Mouse (Mus musculus) G1E (cell line): ENCODE data around the gene Foxn3. TPM values are rescaled to one million over a fixed set of nuclear protein-coding genes. Genes with fewer than 3 reads are reported as not detected.

Source experiments
- ATAC-seq: 2 replicates; pipeline ENCODE4 v1.8.0; 2016; ENCODE audit warnings: mild to moderate bottlenecking; ENCODE audit not compliant: insufficient number of reproducible peaks, poor library complexity, low FRiP score, severe bottlenecking; ENCODE audit errors: extremely low read depth
- DNase-seq: peaks from one replicate; pipeline ENCODE4 v3.0.0; 2012; ENCODE audit warnings: low spot score
- H3K27me3 ChIP-seq: 2 replicates; pipeline ENCODE4 v1.6.1; 2012; ENCODE audit warnings: mild to moderate bottlenecking, low read length, inconsistent platforms; ENCODE audit not compliant: insufficient read depth
- H3K36me3 ChIP-seq: replicated peaks from 2 replicates; pipeline ENCODE3; 2012; ENCODE audit warnings: mild to moderate bottlenecking, inconsistent platforms
- H3K4me1 ChIP-seq: 2 replicates; pipeline ENCODE4 v1.6.1; 2012; ENCODE audit warnings: low read depth, low read length, inconsistent platforms, mixed read lengths; ENCODE audit not compliant: insufficient read depth
- H3K4me3 ChIP-seq: 2 replicates; pipeline ENCODE4 v1.5.1; 2012; ENCODE audit warnings: low read depth, mild to moderate bottlenecking, inconsistent platforms, low read length, moderate library complexity, mixed read lengths
- H3K9me3 ChIP-seq: replicated peaks from 2 replicates; pipeline ENCODE4 v1.6.1; 2012; ENCODE audit warnings: inconsistent platforms
- CTCF ChIP-seq: IDR thresholded peaks from 2 replicates; pipeline ENCODE4 v1.5.1; 2012; ENCODE audit warnings: low read depth, low read length, inconsistent platforms, mixed read lengths
- GATA1 ChIP-seq: IDR thresholded peaks from 2 replicates; pipeline ENCODE4 v1.6.1; 2012; ENCODE audit warnings: borderline replicate concordance, low read length, inconsistent platforms, mixed read lengths
- GATA2 ChIP-seq: IDR thresholded peaks from 2 replicates; pipeline ENCODE4 v1.6.1; 2012; ENCODE audit warnings: low read depth, low read length, inconsistent platforms, borderline replicate concordance
- POLR2AphosphoS5 ChIP-seq: IDR thresholded peaks from 2 replicates; pipeline ENCODE4 v1.6.1; 2012; ENCODE audit warnings: low read depth, low read length, inconsistent platforms; ENCODE audit not compliant: insufficient replicate concordance
- TAL1 ChIP-seq: conservative IDR thresholded peaks from 2 replicates; pipeline ENCODE4 v1.6.1; 2012; ENCODE audit warnings: low read depth, low read length, inconsistent platforms, mixed read lengths
- polyA plus RNA-seq: library from polyadenylated mRNA; stranded (reverse); fragments of >175 nt; gene quantifications from 2 replicates; pipeline ENCODE4 v1.2.3, GENCODE M21; 2012
- total RNA-seq, 2 experiments: library from RNA; stranded (forward) in 1 of 2; stranded (reverse) in 1 of 2; fragments of 200-1000 nt in 1 of 2; fragments of >200 nt in 1 of 2; fragmentation: Nextera tagmentation in 1 of 2; gene quantifications; 2 replicates each; pipeline ENCODE4 v1.2.3; 2014 to 2017

Foxn3 gene
- total and polyA plus RNA-seq, 3 experiments, result 15.1 to 111 (median 20.1) TPM

GRCm38 (mm10) chr12:99526571-99527140 lies 36.7 kb downstream of the Foxn3 start:
- H3K4me3 ChIP-seq, result no peak overlapping the region

GRCm38 (mm10) chr12:99522882-99523281 lies 40.5 kb downstream of the Foxn3 start:
- peaks cover 3% of the 10 kb centered on the region; the same call in 1 of the 2 replicates for H3K4me1 ChIP-seq
- H3K9me3 ChIP-seq, result peaks cover 22% of the 10 kb centered on the region
- 0 out of 2 replicates have a peak, but pooled peaks cover 2% of the 10 kb centered on the region for H3K27me3 ChIP-seq
- ATAC-seq (no peak), DNase-seq (no peak)
- no peak overlapping the region for H3K4me3 ChIP-seq
- H3K36me3 ChIP-seq, result no peaks in the 10 kb centered on the region
- no peak for TF ChIP-seq POLR2AphosphoS5
- TF ChIP-seq GATA2, result no peak
- TF ChIP-seq TAL1, result no peak
- TF ChIP-seq GATA1, result no peak
- TF ChIP-seq CTCF, result no peak

More at GRCm38 (mm10) chr12:99526571-99527140, 36.7 kb downstream of the Foxn3 start:
- Histone ChIP-seq H3K4me1 (peaks cover 3% of the 10 kb centered on the region; the same call in 1 of the 2 replicates), H3K27me3 (0 out of 2 replicates have a peak, but pooled peaks cover 2% of the 10 kb centered on the region), H3K9me3 (peaks cover 27% of the 10 kb centered on the region), H3K36me3 (no peaks in the 10 kb centered on the region)
- TF ChIP-seq CTCF (no peak), GATA2 (no peak), POLR2AphosphoS5 (no peak), GATA1 (no peak)
- ATAC-seq (no peak), DNase-seq (no peak)

- ATAC-seq, result no peak
- H3K9me3 ChIP-seq, result peaks cover 23% of the 10 kb centered on the region
- H3K36me3 ChIP-seq, result no peaks in the 10 kb centered on the region
- no peak for TF ChIP-seq POLR2AphosphoS5
- TF ChIP-seq GATA1, result no peak
- no peak for TF ChIP-seq GATA2
- no peak for TF ChIP-seq TAL1
- TF ChIP-seq CTCF, result no peak
- DNase-seq, result no peak
- H3K4me3 ChIP-seq, result no peak overlapping the region
- 0 out of 2 replicates have a peak, but pooled peaks cover 2% of the 10 kb centered on the region for H3K27me3 ChIP-seq
- H3K4me1 ChIP-seq, result no peaks in the 10 kb centered on the region
Observed at GRCm38 (mm10) chr12:99519862-99520261, 43.5 kb downstream of the Foxn3 start.

- no peaks in the 10 kb centered on the region for H3K4me1 ChIP-seq
- no peaks in the 10 kb centered on the region for H3K36me3 ChIP-seq
- no peak overlapping the region for H3K4me3 ChIP-seq
- DNase-seq (no peak), ATAC-seq (no peak)
- no peaks in the 10 kb centered on the region for H3K27me3 ChIP-seq
- TF ChIP-seq POLR2AphosphoS5 (no peak), TAL1 (no peak), CTCF (no peak), GATA2 (no peak), GATA1 (no peak)
- H3K9me3 ChIP-seq, result peaks cover 17% of the 10 kb centered on the region
Observed at GRCm38 (mm10) chr12:99519191-99519614, 44.2 kb downstream of the Foxn3 start.

GRCm38 (mm10) chr12:99518640-99519039 lies 44.7 kb downstream of the Foxn3 start:
- TF ChIP-seq TAL1, result no peak
- DNase-seq (no peak), ATAC-seq (no peak)
- H3K27me3 ChIP-seq, result no peaks in the 10 kb centered on the region
- H3K36me3 ChIP-seq, result no peaks in the 10 kb centered on the region
- no peak overlapping the region for H3K4me3 ChIP-seq
- H3K4me1 ChIP-seq, result no peaks in the 10 kb centered on the region
- peaks cover 13% of the 10 kb centered on the region for H3K9me3 ChIP-seq

GRCm38 (mm10) chr12:99518126-99518525 lies 45.3 kb downstream of the Foxn3 start:
- H3K9me3 ChIP-seq, result peaks cover 16% of the 10 kb centered on the region
- H3K36me3 ChIP-seq, result no peaks in the 10 kb centered on the region
- ATAC-seq, result no peak
- no peak overlapping the region for H3K4me3 ChIP-seq
- DNase-seq, result no peak
- no peaks in the 10 kb centered on the region for H3K4me1 ChIP-seq
- TF ChIP-seq TAL1 (no peak), GATA1 (no peak), GATA2 (no peak), CTCF (no peak), POLR2AphosphoS5 (no peak)
- H3K27me3 ChIP-seq, result no peaks in the 10 kb centered on the region

- TF ChIP-seq POLR2AphosphoS5 (no peak), TAL1 (no peak), GATA2 (no peak), GATA1 (no peak), CTCF (no peak)
- Histone ChIP-seq H3K36me3 (no peaks in the 10 kb centered on the region), H3K4me1 (no peaks in the 10 kb centered on the region), H3K9me3 (peaks cover 23% of the 10 kb centered on the region), H3K27me3 (no peaks in the 10 kb centered on the region), H3K4me3 (no peak overlapping the region)
- no peak for DNase-seq
- no peak for ATAC-seq
Observed at GRCm38 (mm10) chr12:99517296-99517695, 46.1 kb downstream of the Foxn3 start.
